Mouse (Mus musculus) heart, embryonic 16.5 days (tissue): ENCODE data around the gene Olfr744. TPM values are rescaled to one million over a fixed set of nuclear protein-coding genes. Genes with fewer than 3 reads are reported as not detected.
"Not testable (repeated sequence)": the region's sequence is repeated elsewhere in the genome, so short reads cannot be mapped to it uniquely, and the experiment has no call there.

ENCODE experiments used
- ATAC-seq: fragments of 200-750 bp; cut with Nextera tagmentation; replicated peaks from 2 replicates; pipeline ENCODE4 v1.8.0; 2017; ENCODE audit warnings: moderate number of reproducible peaks; ENCODE audit not compliant: insufficient read depth, low FRiP score; ENCODE audit errors: extremely low read depth
- H3K27ac ChIP-seq: fragments of 300-500 bp; sonication (generic); 2 replicates; pipeline ENCODE4 v1.5.1; 2014; ENCODE audit warnings: mild to moderate bottlenecking, low read length, control low read depth, moderate library complexity
- H3K27me3 ChIP-seq: fragments of 300-500 bp; sonication (generic); 2 replicates; pipeline ENCODE4 v1.6.1; 2014; ENCODE audit warnings: low read length, mixed read lengths; ENCODE audit not compliant: control insufficient read depth, insufficient read depth
- H3K36me3 ChIP-seq: fragments of 300-500 bp; sonication (generic); 2 replicates; pipeline ENCODE4 v1.6.1; 2014; ENCODE audit not compliant: control insufficient read depth, insufficient read depth
- H3K4me1 ChIP-seq: fragments of 300-500 bp; sonication (generic); 2 replicates; pipeline ENCODE4 v1.6.1; 2014; ENCODE audit warnings: low read length, mixed read lengths; ENCODE audit not compliant: control insufficient read depth, insufficient read depth
- H3K4me2 ChIP-seq: fragments of 300-500 bp; sonication (generic); 2 replicates; pipeline ENCODE4 v1.6.1; 2014; ENCODE audit warnings: low read depth, mild to moderate bottlenecking, control low read depth, low read length
- H3K4me3 ChIP-seq: fragments of 300-500 bp; sonication (generic); 2 replicates; pipeline ENCODE4 v1.5.1; 2014; ENCODE audit warnings: mild to moderate bottlenecking, control low read depth, low read length
- H3K9ac ChIP-seq: fragments of 300-500 bp; sonication (generic); 2 replicates; pipeline ENCODE4 v1.6.1; 2014; ENCODE audit warnings: low read length, control low read depth
- H3K9me3 ChIP-seq: fragments of 300-500 bp; sonication (generic); replicated peaks from 2 replicates; pipeline ENCODE4 v1.6.1; 2016; ENCODE audit warnings: low read length; ENCODE audit not compliant: control insufficient read depth
- WGBS: fragments of 180-500 bp; shearing (Covaris S2); extraction: QIAGEN DNeasy Blood & Tissue Kit; methylation state at CpG from one replicate; pipeline ENCODE4 v1.1.7; 2014; 5-methylcytosine and 5-hydroxymethylcytosine counted together
- polyA plus RNA-seq: library from polyadenylated mRNA; unstranded; fragments of >200 nt; fragmentation: Nextera tagmentation; extraction: Ambion mirVana; gene quantifications from 2 replicates; pipeline ENCODE4 v1.2.1, GENCODE M21; 2015

Gene Olfr744
- polyA plus RNA-seq: not detected in 2 replicates

GRCm38 (mm10) chr14:50614579-50614978 lies at the start of gene Olfr744:
TSS of gene Olfr744 (plus strand) at chr14:50614879.
- WGBS: 76% methylated on average over 2 of the region's 2 CpGs
- Histone ChIP-seq H3K9ac (no peak within 1 kb of the TSS), H3K27me3 (no peaks in the 10 kb centered on the region)

GRCm38 (mm10) chr14:50573056-50573455 lies 41.6 kb upstream of the Olfr744 start:
- ATAC-seq, H3K27me3 ChIP-seq, H3K4me2 ChIP-seq, H3K4me3 ChIP-seq, H3K9ac ChIP-seq, H3K27ac ChIP-seq, H3K36me3 ChIP-seq, H3K9me3 ChIP-seq, H3K4me1 ChIP-seq: not testable (repeated sequence)
- 81% methylated on average over 1 of the region's 1 CpGs for WGBS

More at GRCm38 (mm10) chr14:50614579-50614978, at the start of gene Olfr744:
- Histone ChIP-seq H3K9me3 (no peaks in the 10 kb centered on the region), H3K4me2 (no peak within 1 kb of the TSS), H3K4me3 (no peak within 1 kb of the TSS), H3K4me1 (no peaks in the 10 kb centered on the region), H3K36me3 (no peaks in the 10 kb centered on the region), H3K27ac (no peak within 1 kb of the TSS)
- ATAC-seq: no peak

- ATAC-seq: no peak
- H3K36me3 ChIP-seq: no peaks in the 10 kb centered on the region
- WGBS: 71% methylated on average over 2 of the region's 2 CpGs
These were observed 24.4 kb downstream of the Olfr744 start, which contains the start of gene Olfr745 for GRCm38 (mm10) chr14:50639088-50639487. TSS of gene Olfr745 (plus strand) at chr14:50639388.

GRCm38 (mm10) chr14:50646783-50647182 lies 32.1 kb downstream of the Olfr744 start, which contains the start of gene Olfr746:
TSS of gene Olfr746 (plus strand) at chr14:50647083.
- no peaks in the 10 kb centered on the region for H3K36me3 ChIP-seq

More at GRCm38 (mm10) chr14:50639088-50639487, 24.4 kb downstream of the Olfr744 start, which contains the start of gene Olfr745:
- Histone ChIP-seq H3K4me1 (no peaks in the 10 kb centered on the region), H3K9me3 (0 out of 2 replicates have a peak, but pooled peaks cover 4% of the 10 kb centered on the region), H3K4me2 (no peak within 1 kb of the TSS), H3K4me3 (no peak within 1 kb of the TSS), H3K27me3 (no peaks in the 10 kb centered on the region), H3K9ac (no peak within 1 kb of the TSS), H3K27ac (no peak within 1 kb of the TSS)

More at GRCm38 (mm10) chr14:50646783-50647182, 32.1 kb downstream of the Olfr744 start, which contains the start of gene Olfr746:
- no peak within 1 kb of the TSS for H3K4me2 ChIP-seq
- no peaks in the 10 kb centered on the region for H3K27me3 ChIP-seq
- no peak within 1 kb of the TSS for H3K4me3 ChIP-seq
- ATAC-seq: no peak
- H3K27ac ChIP-seq: no peak within 1 kb of the TSS
- H3K9me3 ChIP-seq: no peaks in the 10 kb centered on the region; the same call in 1 of the 2 replicates
- no peaks in the 10 kb centered on the region for H3K4me1 ChIP-seq
- H3K9ac ChIP-seq: no peak within 1 kb of the TSS

Other genes with a start within 250 kb of the Olfr744 start
- not detected in 2 replicates for gene Olfr736, start 233.7 kb upstream of the Olfr744 start, polyA plus RNA-seq
- gene Olfr738, start 207.3 kb upstream of the Olfr744 start, polyA plus RNA-seq: not detected in 2 replicates
- gene Olfr739, start 196.3 kb upstream of the Olfr744 start, polyA plus RNA-seq: not detected in 2 replicates
- not detected in 2 replicates for gene Olfr740, start 169.3 kb upstream of the Olfr744 start, polyA plus RNA-seq
- not detected in 2 replicates for gene Olfr741, start 142.1 kb upstream of the Olfr744 start, polyA plus RNA-seq
- not detected in 2 replicates for gene Olfr742, start 111.3 kb upstream of the Olfr744 start, polyA plus RNA-seq
- not detected in 2 replicates for gene Olfr743, start 93.0 kb upstream of the Olfr744 start, polyA plus RNA-seq
- not detected in 2 replicates for gene Olfr745, start 24.5 kb downstream of the Olfr744 start, polyA plus RNA-seq
- not detected in 2 replicates for gene Olfr746, start 32.2 kb downstream of the Olfr744 start, polyA plus RNA-seq
- gene Olfr747, start 78.3 kb downstream of the Olfr744 start, polyA plus RNA-seq: not detected in 2 replicates
- gene Olfr748, start 92.5 kb downstream of the Olfr744 start, polyA plus RNA-seq: not detected in 2 replicates
- not detected in 2 replicates for gene Olfr749, start 130.2 kb downstream of the Olfr744 start, polyA plus RNA-seq
- gene Ttc5, start 170.6 kb downstream of the Olfr744 start, polyA plus RNA-seq: 46.1 and 48.8 TPM in 2 replicates
- gene Ccnb1ip1, start 192.9 kb downstream of the Olfr744 start, polyA plus RNA-seq: not detected in 2 replicates
- gene Parp2, start 193.0 kb downstream of the Olfr744 start, polyA plus RNA-seq: 39.3 and 40.4 TPM in 2 replicates